Mouse (Mus musculus) left cerebral cortex, postnatal 4 days (tissue): ENCODE results near the gene Abcd3. TPM values are rescaled to one million over a fixed set of nuclear protein-coding genes. Genes with fewer than 3 reads are reported as not detected.

ENCODE experiments used
- DNase-seq: peaks from one replicate; pipeline ENCODE4 v3.0.0-alpha.2; 2022
- intact Hi-C: fragments of 180-260 bp; cut with DNase I; formaldehyde crosslinking; loops from one replicate; pipeline ENCODE4 v1.15.1; 2025
- total RNA-seq, 2 experiments: library from RNA; stranded (reverse); gene quantifications; 2 replicates each; pipeline ENCODE4 v1.2.3; 2021

The Abcd3 gene
- total RNA-seq, 2 experiments from 2014 or later = 73.3 to 79.7 TPM

GRCm38 (mm10) chr3:121715336-121715735 is 99.8 kb downstream of the Abcd3 start:
- intact Hi-C loops = no loop called here

GRCm38 (mm10) chr3:121714461-121714860 is 100.6 kb downstream of the Abcd3 start:
- intact Hi-C loops = no loop called here
- no peak for DNase-seq

More at GRCm38 (mm10) chr3:121715336-121715735, 99.8 kb downstream of the Abcd3 start:
- no peak for DNase-seq

GRCm38 (mm10) chr3:121713816-121714215 is 101.3 kb downstream of the Abcd3 start:
- intact Hi-C loops = no loop called here
- no peak for DNase-seq

- DNase-seq = no peak
- intact Hi-C loops = no loop called here
Measured at GRCm38 (mm10) chr3:121713151-121713701, 101.9 kb downstream of the Abcd3 start.

GRCm38 (mm10) chr3:121712222-121712621 is 102.9 kb downstream of the Abcd3 start:
- no peak for DNase-seq
- intact Hi-C loops = no loop called here

GRCm38 (mm10) chr3:121710894-121711531 is 104.1 kb downstream of the Abcd3 start:
- DNase-seq = no peak
- intact Hi-C loops = no loop called here

Other genes starting within 250 kb of the Abcd3 start
- gene 4930432M17Rik, start 144.5 kb downstream of the Abcd3 start, total RNA-seq = not detected
- 10 to 100 TPM; 15.2 to 16.6 TPM for gene F3, start 91.8 kb downstream of the Abcd3 start, total RNA-seq
- 10 to 100 TPM; 50.7 to 56.0 TPM for gene Arhgap29, start 137.2 kb upstream of the Abcd3 start, total RNA-seq
- gene Abca4, start 229.1 kb upstream of the Abcd3 start, total RNA-seq = 1 to 10 TPM; 3.4 to 3.8 TPM